Mouse (Mus musculus) Muller cell, postnatal 12 days (primary cell): ENCODE data around the gene Duox2.
A peak's percentile ranks its signal among the peaks of the same experiment; 100 is the strongest.
"Not testable (repeated sequence)": the region's sequence is repeated elsewhere in the genome, so short reads cannot be mapped to it uniquely, and the experiment has no call there.

ENCODE experiments used
- DNase-seq: peaks from one replicate; pipeline ENCODE4 v3.0.0-alpha.2; 2015; ENCODE audit errors: inconsistent ontology term

The Duox2 gene

GRCm38 (mm10) chr2:122298096-122298499, at the start of gene Duox2:
Duox2 (minus strand) TSS chr2:122298449.
- no peak for DNase-seq

GRCm38 (mm10) chr2:122347257-122347656, 49.0 kb upstream of the Duox2 start:
- DNase-seq, result no peak

- DNase-seq, result not testable (repeated sequence)
Measured at GRCm38 (mm10) chr2:122346164-122346563, 47.9 kb upstream of the Duox2 start.

- DNase-seq, result no peak
Measured at GRCm38 (mm10) chr2:122345106-122345893, 47.1 kb upstream of the Duox2 start.

GRCm38 (mm10) chr2:122337291-122337690, 39.0 kb upstream of the Duox2 start:
- no peak for DNase-seq

- DNase-seq, result no peak
Measured at GRCm38 (mm10) chr2:122334170-122334569, 35.9 kb upstream of the Duox2 start.

GRCm38 (mm10) chr2:122332222-122332621, 34.0 kb upstream of the Duox2 start:
- no peak for DNase-seq

GRCm38 (mm10) chr2:122330317-122330716, 32.1 kb upstream of the Duox2 start:
- not testable (repeated sequence) for DNase-seq

GRCm38 (mm10) chr2:122327986-122328385, 29.7 kb upstream of the Duox2 start:
- DNase-seq, result no peak

- no peak for DNase-seq
Measured at GRCm38 (mm10) chr2:122325361-122325760, 27.1 kb upstream of the Duox2 start.

GRCm38 (mm10) chr2:122324586-122324985, 26.3 kb upstream of the Duox2 start:
- DNase-seq, result no peak

GRCm38 (mm10) chr2:122323960-122324359, 25.7 kb upstream of the Duox2 start:
- no peak for DNase-seq

GRCm38 (mm10) chr2:122317384-122317783, 19.1 kb upstream of the Duox2 start:
- no peak for DNase-seq

- no peak for DNase-seq
Measured at GRCm38 (mm10) chr2:122315372-122315771, 17.1 kb upstream of the Duox2 start, which contains the start of gene Duox1. Duox1 (plus strand) TSS chr2:122315672.

GRCm38 (mm10) chr2:122313536-122313935, 15.3 kb upstream of the Duox2 start, which contains the start of gene Duoxa1:
Duoxa1 (minus strand) TSS chr2:122313730.
- no peak for DNase-seq

- DNase-seq, result no peak
Measured at GRCm38 (mm10) chr2:122312722-122313417, 14.6 kb upstream of the Duox2 start.

- DNase-seq, result no peak
Measured at GRCm38 (mm10) chr2:122311561-122311960, 13.3 kb upstream of the Duox2 start.

GRCm38 (mm10) chr2:122309647-122310046, 11.4 kb upstream of the Duox2 start:
- no peak for DNase-seq

GRCm38 (mm10) chr2:122306184-122306583, 7.9 kb upstream of the Duox2 start:
- peak; percentile 90 for DNase-seq

- DNase-seq, result no peak
Measured at GRCm38 (mm10) chr2:122305097-122305892, 7.0 kb upstream of the Duox2 start.

- DNase-seq, result no peak
Measured at GRCm38 (mm10) chr2:122304544-122304943, 6.3 kb upstream of the Duox2 start.
